Mouse (Mus musculus) thymus, postnatal 36 days (tissue): Measurements from ENCODE around the gene Ropn1l.

Source experiments
- DNase-seq, 2 experiments: peaks; one replicate each; pipeline ENCODE4 v3.0.0; 2022; ENCODE audit warnings: mixed read lengths in 2 of 2

The Ropn1l gene

GRCm38 (mm10) chr15:31404346-31404745 lies 49.2 kb downstream of the Ropn1l start:
- DNase-seq = no peak

- DNase-seq = no peak
Observed at GRCm38 (mm10) chr15:31402200-31402892, 51.2 kb downstream of the Ropn1l start.

GRCm38 (mm10) chr15:31400974-31401373 lies 52.6 kb downstream of the Ropn1l start:
- no peak for DNase-seq

- no peak for DNase-seq
Observed at GRCm38 (mm10) chr15:31398769-31399168, 54.8 kb downstream of the Ropn1l start.

GRCm38 (mm10) chr15:31397379-31397778 lies 56.2 kb downstream of the Ropn1l start:
- no peak for DNase-seq

GRCm38 (mm10) chr15:31396755-31397154 lies 56.8 kb downstream of the Ropn1l start:
- no peak for DNase-seq

- DNase-seq = no peak
Observed at GRCm38 (mm10) chr15:31395986-31396385, 57.6 kb downstream of the Ropn1l start.

- DNase-seq = no peak
Observed at GRCm38 (mm10) chr15:31393402-31393801, 60.1 kb downstream of the Ropn1l start.

- DNase-seq = no peak
Observed at GRCm38 (mm10) chr15:31392705-31393104, 60.8 kb downstream of the Ropn1l start.

GRCm38 (mm10) chr15:31392135-31392534 lies 61.4 kb downstream of the Ropn1l start:
- DNase-seq = no peak
